Mouse (Mus musculus): ENCODE data around the gene Rtf2. TPM values are rescaled to one million over a fixed set of nuclear protein-coding genes. Genes with fewer than 3 reads are reported as not detected.
A peak's percentile ranks its signal among the peaks of the same experiment; 100 is the strongest.

Gene Rtf2
- polyA plus RNA-seq, 1 experiment from 2014 or later = 74.1 TPM

DNA sequence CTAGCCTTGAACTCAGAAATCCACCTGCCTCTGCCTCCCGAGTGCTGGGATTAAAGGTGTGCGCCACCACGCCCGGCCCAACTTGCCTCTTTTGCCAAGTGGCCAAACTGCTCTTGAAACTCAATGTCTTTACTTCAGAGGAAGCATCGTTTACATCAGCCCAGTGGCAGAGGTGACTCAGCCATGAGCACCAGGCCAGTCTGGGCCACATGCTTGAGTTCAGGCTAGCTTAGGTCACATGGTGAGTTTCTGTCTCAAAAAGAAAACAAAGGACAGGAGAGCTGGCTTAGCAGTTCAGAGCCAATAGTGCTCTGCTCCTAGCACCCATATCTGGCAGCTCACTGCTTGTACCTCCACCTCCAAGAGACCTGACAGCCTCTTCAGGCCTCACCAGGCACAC lies 26.9 kb downstream of the Rtf2 start:
- no peak for ATAC-seq (ENCODE audit: insufficient number of reproducible peaks, insufficient read depth, low FRiP score, low read depth)
- H3K9ac ChIP-seq (replicated peaks; ENCODE audit: low read depth, low read length) = no peak overlapping the region
- no peaks in the 10 kb centered on the region for H3K9me3 ChIP-seq (ENCODE audit: control insufficient read depth, low read depth, low read length)
- H3K27me3 ChIP-seq (ENCODE audit: control insufficient read depth, insufficient read depth, low read length) = no peaks in the 10 kb centered on the region
- no peak overlapping the region for H3K4me2 ChIP-seq (replicated peaks; ENCODE audit: low read depth, low read length)
- no peaks in the 10 kb centered on the region for H3K4me1 ChIP-seq (ENCODE audit: control insufficient read depth, insufficient read depth, low read length)
- no peak overlapping the region for H3K4me3 ChIP-seq (ENCODE audit: low read depth, low read length)
- H3K36me3 ChIP-seq (ENCODE audit: control insufficient read depth, insufficient read depth, low read length) = peaks cover 18% of the 10 kb centered on the region
- 92% methylated on average over 5 of the region's 5 CpGs for WGBS
- H3K27ac ChIP-seq (ENCODE audit: low read length) = no peak overlapping the region

DNA sequence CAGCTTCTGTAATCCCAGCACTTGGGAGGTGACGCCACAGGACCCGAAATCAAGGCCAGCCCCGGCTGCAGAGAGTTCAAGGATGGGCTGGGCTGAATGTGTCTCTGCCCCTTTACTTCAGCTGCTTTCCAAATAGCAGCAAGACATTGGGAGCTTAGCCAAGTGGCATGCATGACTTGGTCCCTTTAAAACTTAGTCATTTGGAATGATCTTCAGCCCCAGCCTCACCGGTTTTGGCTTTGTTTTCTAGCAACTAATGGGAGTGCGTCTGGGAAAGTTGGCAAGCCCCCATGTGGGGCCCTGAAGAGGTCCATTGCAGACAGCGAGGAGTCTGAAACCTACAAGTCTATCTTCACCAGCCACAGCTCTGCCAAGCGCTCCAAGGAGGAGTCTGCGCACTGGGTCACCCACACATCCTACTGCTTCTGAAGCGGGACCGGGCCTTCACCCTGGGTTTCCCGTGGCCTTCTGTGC lies 28.0 kb downstream of the Rtf2 start:
- 90% methylated on average over 11 of the region's 11 CpGs for WGBS
- no peak for ATAC-seq (ENCODE audit: insufficient number of reproducible peaks, insufficient read depth, low FRiP score, low read depth)
- no peak overlapping the region for H3K4me3 ChIP-seq (ENCODE audit: low read depth, low read length)
- H3K9me3 ChIP-seq (ENCODE audit: control insufficient read depth, low read depth, low read length) = no peaks in the 10 kb centered on the region
- peaks cover 3% of the 10 kb centered on the region; the same call in 1 of the 2 replicates for H3K4me1 ChIP-seq (ENCODE audit: control insufficient read depth, insufficient read depth, low read length)
- H3K9ac ChIP-seq (replicated peaks; ENCODE audit: low read depth, low read length) = no peak overlapping the region
- H3K36me3 ChIP-seq (ENCODE audit: control insufficient read depth, insufficient read depth, low read length) = peaks cover 18% of the 10 kb centered on the region
- no peaks in the 10 kb centered on the region for H3K27me3 ChIP-seq (ENCODE audit: control insufficient read depth, insufficient read depth, low read length)
- H3K27ac ChIP-seq (ENCODE audit: low read length) = no peak overlapping the region
- no peak overlapping the region for H3K4me2 ChIP-seq (replicated peaks; ENCODE audit: low read depth, low read length)

DNA sequence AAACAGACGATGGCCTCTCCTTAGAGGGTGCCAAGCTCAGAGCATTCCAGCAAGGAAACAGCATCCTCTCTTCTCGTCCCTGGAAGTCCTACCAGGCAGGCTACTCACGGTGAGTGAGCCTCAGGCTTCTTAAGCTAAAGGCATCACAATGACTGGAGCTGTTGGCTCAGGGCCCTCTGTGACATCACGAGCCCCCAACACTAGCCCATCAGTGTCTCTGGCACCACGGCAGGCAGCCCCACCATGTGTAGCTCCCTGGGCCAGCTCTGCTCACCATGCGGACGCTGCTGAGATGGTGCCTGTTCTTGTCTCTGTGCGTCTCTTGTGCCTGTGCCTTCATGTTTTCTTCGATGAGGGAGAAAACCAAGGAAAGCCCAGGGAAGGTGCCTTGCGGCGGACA lies 32.0 kb downstream of the Rtf2 start, which contains the start of gene Fam209:
TSS of gene Fam209 (plus strand) at position 203 of the 400 bp plus-strand sequence.
- no peak within 1 kb of the TSS for H3K4me2 ChIP-seq (replicated peaks; ENCODE audit: low read depth, low read length)
- H3K9ac ChIP-seq (replicated peaks; ENCODE audit: low read depth, low read length) = no peak within 1 kb of the TSS
- H3K36me3 ChIP-seq (ENCODE audit: control insufficient read depth, insufficient read depth, low read length) = peaks cover 5% of the 10 kb centered on the region
- no peaks in the 10 kb centered on the region for H3K27me3 ChIP-seq (ENCODE audit: control insufficient read depth, insufficient read depth, low read length)
- no peak for ATAC-seq (ENCODE audit: insufficient number of reproducible peaks, insufficient read depth, low FRiP score, low read depth)
- peaks cover 4% of the 10 kb centered on the region; the same call in 1 of the 2 replicates for H3K4me1 ChIP-seq (ENCODE audit: control insufficient read depth, insufficient read depth, low read length)
- H3K9me3 ChIP-seq (ENCODE audit: control insufficient read depth, low read depth, low read length) = no peaks in the 10 kb centered on the region
- H3K27ac ChIP-seq (ENCODE audit: low read length) = peak within 1 kb of the TSS; percentile 45; the same call in 1 of the 2 replicates
- no peak within 1 kb of the TSS for H3K4me3 ChIP-seq (ENCODE audit: low read depth, low read length)
- 87% methylated on average over 11 of the region's 11 CpGs for WGBS

DNA sequence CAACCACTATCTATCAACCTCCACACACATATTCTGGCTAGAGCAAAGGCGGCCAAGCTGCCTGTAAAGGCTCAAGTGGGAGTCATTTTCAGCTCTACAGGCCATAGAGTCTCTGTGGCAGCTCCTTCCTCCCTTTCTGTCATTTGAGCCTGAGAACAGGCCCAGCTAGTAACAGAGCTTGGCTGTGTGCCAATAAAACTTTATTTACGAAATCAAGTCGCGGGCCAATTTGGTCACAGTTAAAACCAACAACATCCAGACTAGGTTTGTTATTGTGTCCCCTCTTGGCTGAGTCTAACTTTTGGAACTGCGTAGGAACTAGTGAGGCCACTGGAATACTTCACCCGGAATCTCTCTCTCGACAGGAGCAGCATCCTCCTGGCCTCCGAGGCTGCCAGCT lies 33.2 kb downstream of the Rtf2 start:
- H3K27me3 ChIP-seq (ENCODE audit: control insufficient read depth, insufficient read depth, low read length) = no peaks in the 10 kb centered on the region
- H3K27ac ChIP-seq (ENCODE audit: low read length) = peak overlapping the region; percentile 45; the same call in 1 of the 2 replicates
- no peak for ATAC-seq (ENCODE audit: insufficient number of reproducible peaks, insufficient read depth, low FRiP score, low read depth)
- peaks cover 3% of the 10 kb centered on the region for H3K36me3 ChIP-seq (ENCODE audit: control insufficient read depth, insufficient read depth, low read length)
- H3K4me2 ChIP-seq (replicated peaks; ENCODE audit: low read depth, low read length) = no peak overlapping the region
- no peak overlapping the region for H3K9ac ChIP-seq (replicated peaks; ENCODE audit: low read depth, low read length)
- peaks cover 4% of the 10 kb centered on the region; the same call in 1 of the 2 replicates for H3K4me1 ChIP-seq (ENCODE audit: control insufficient read depth, insufficient read depth, low read length)
- no peak overlapping the region for H3K4me3 ChIP-seq (ENCODE audit: low read depth, low read length)
- no peaks in the 10 kb centered on the region for H3K9me3 ChIP-seq (ENCODE audit: control insufficient read depth, low read depth, low read length)
- 51% methylated on average over 8 of the region's 8 CpGs for WGBS

DNA sequence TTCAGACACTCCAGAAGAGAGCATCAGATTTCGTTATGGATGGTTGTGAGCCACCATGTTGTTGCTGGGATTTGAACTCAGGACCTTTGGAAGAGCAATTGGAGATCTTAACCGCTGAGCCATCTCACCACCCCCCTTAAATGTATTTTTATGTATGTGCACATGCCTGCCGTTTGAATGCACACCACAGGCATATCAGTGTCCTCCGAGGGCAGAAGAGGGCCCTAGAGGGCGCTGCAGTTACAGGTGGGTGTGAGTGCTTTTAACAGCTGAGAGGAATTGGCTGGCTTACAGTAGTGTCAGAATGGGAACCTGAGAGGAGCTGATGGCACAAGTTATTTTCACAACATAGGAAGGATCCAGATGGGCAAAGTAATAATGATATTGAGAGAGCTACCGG lies 34.6 kb downstream of the Rtf2 start:
- Histone ChIP-seq H3K4me3 (ENCODE audit: low read depth, low read length) (no peak overlapping the region), H3K27me3 (ENCODE audit: control insufficient read depth, insufficient read depth, low read length) (no peaks in the 10 kb centered on the region), H3K4me1 (ENCODE audit: control insufficient read depth, insufficient read depth, low read length) (peaks cover 4% of the 10 kb centered on the region; the same call in 1 of the 2 replicates), H3K36me3 (ENCODE audit: control insufficient read depth, insufficient read depth, low read length) (no peaks in the 10 kb centered on the region; the same call in 1 of the 2 replicates), H3K9me3 (ENCODE audit: control insufficient read depth, low read depth, low read length) (no peaks in the 10 kb centered on the region), H3K4me2 (replicated peaks; ENCODE audit: low read depth, low read length) (no peak overlapping the region), H3K9ac (replicated peaks; ENCODE audit: low read depth, low read length) (no peak overlapping the region), H3K27ac (ENCODE audit: low read length) (no peak overlapping the region)
- 28% methylated on average over 6 of the region's 6 CpGs for WGBS
- no peak for ATAC-seq (ENCODE audit: insufficient number of reproducible peaks, insufficient read depth, low FRiP score, low read depth)

DNA sequence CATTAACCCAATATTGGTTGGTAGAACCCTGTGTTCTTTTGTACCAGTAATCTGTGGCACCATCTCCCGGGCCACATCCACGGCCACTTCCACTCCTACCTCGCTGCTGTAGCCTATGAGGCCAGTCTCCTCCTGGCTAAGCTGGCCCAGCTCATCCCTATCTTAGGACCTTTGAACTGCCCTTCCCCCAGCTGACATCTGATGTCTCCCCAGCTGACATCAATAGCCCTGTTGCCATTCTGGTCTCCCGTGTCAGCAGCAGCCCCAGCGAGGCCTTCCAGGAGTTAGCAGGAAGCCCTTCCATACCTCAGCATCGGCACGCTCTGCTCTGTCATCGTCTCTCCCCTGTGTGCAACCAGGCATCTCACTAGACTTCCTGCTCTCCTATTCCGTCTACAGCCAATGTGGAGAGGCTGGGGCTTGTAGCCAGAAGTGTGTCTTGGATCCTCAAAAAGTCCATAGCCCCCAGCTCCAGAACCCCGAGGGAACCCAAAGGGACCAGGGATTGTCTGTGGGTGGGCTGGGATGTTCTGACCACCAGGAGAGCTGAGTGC lies 36.4 kb downstream of the Rtf2 start:
- H3K27me3 ChIP-seq (ENCODE audit: control insufficient read depth, insufficient read depth, low read length) = no peaks in the 10 kb centered on the region
- H3K36me3 ChIP-seq (ENCODE audit: control insufficient read depth, insufficient read depth, low read length) = no peaks in the 10 kb centered on the region
- H3K9me3 ChIP-seq (ENCODE audit: control insufficient read depth, low read depth, low read length) = no peaks in the 10 kb centered on the region
- no peak overlapping the region for H3K9ac ChIP-seq (replicated peaks; ENCODE audit: low read depth, low read length)
- ATAC-seq (ENCODE audit: insufficient number of reproducible peaks, insufficient read depth, low FRiP score, low read depth) = no peak
- no peak overlapping the region for H3K4me3 ChIP-seq (ENCODE audit: low read depth, low read length)
- no peak overlapping the region for H3K27ac ChIP-seq (ENCODE audit: low read length)
- peaks cover 4% of the 10 kb centered on the region; the same call in 1 of the 2 replicates for H3K4me1 ChIP-seq (ENCODE audit: control insufficient read depth, insufficient read depth, low read length)
- 27% methylated on average over 10 of the region's 10 CpGs for WGBS
- H3K4me2 ChIP-seq (replicated peaks; ENCODE audit: low read depth, low read length) = no peak overlapping the region

DNA sequence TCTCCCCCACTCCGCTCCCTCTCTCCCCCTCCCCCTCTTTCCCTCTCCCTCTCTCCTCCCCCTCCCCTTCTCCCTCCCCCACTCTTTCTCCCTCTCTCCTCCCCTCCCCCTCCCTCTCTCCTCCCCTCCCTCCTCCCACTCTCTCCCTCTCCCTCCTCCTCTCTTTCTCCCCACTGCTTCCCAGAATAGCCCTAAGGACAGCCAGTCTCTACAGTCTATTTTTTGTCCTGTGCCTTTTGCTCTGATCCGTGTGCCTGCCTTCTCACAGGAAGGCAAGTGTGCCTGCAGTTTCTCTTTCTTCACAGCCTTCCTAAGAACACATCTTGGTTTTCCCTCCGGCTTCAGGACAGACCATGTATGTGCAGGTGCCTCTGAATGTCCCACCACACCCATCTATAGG lies 37.0 kb downstream of the Rtf2 start:
- Histone ChIP-seq H3K9ac (replicated peaks; ENCODE audit: low read depth, low read length) (no peak overlapping the region), H3K4me1 (ENCODE audit: control insufficient read depth, insufficient read depth, low read length) (peaks cover 4% of the 10 kb centered on the region; the same call in 1 of the 2 replicates), H3K27ac (ENCODE audit: low read length) (no peak overlapping the region), H3K36me3 (ENCODE audit: control insufficient read depth, insufficient read depth, low read length) (no peaks in the 10 kb centered on the region), H3K9me3 (ENCODE audit: control insufficient read depth, low read depth, low read length) (no peaks in the 10 kb centered on the region), H3K27me3 (ENCODE audit: control insufficient read depth, insufficient read depth, low read length) (no peaks in the 10 kb centered on the region), H3K4me2 (replicated peaks; ENCODE audit: low read depth, low read length) (no peak overlapping the region), H3K4me3 (ENCODE audit: low read depth, low read length) (no peak overlapping the region)
- 35% methylated on average over 3 of the region's 3 CpGs for WGBS
- ATAC-seq (ENCODE audit: insufficient number of reproducible peaks, insufficient read depth, low FRiP score, low read depth) = no peak

DNA sequence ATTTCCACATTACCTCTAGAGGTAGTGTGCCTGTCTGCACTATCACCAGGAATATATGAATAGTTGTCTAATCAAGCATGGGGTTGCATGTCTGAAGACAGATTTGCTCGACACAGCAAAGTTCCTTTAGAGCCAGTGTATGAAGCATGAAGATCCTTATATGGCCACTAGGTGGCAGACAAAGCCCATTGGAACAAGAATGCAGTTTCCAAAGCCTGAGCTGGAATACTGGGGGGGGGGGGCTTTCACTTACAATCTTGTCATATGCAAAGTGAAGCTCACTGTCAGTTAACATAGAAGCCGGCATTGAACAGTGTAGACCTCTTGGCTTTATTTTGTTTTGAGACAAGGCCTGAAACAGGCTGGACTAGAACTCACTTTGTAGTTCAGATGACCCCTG lies 37.5 kb downstream of the Rtf2 start:
- H3K27me3 ChIP-seq (ENCODE audit: control insufficient read depth, insufficient read depth, low read length) = no peaks in the 10 kb centered on the region
- no peak overlapping the region for H3K27ac ChIP-seq (ENCODE audit: low read length)
- ATAC-seq (ENCODE audit: insufficient number of reproducible peaks, insufficient read depth, low FRiP score, low read depth) = no peak
- 6% methylated on average over 2 of the region's 2 CpGs for WGBS
- no peaks in the 10 kb centered on the region for H3K36me3 ChIP-seq (ENCODE audit: control insufficient read depth, insufficient read depth, low read length)
- no peak overlapping the region for H3K9ac ChIP-seq (replicated peaks; ENCODE audit: low read depth, low read length)
- H3K4me3 ChIP-seq (ENCODE audit: low read depth, low read length) = no peak overlapping the region
- H3K4me2 ChIP-seq (replicated peaks; ENCODE audit: low read depth, low read length) = no peak overlapping the region
- peaks cover 4% of the 10 kb centered on the region; the same call in 1 of the 2 replicates for H3K4me1 ChIP-seq (ENCODE audit: control insufficient read depth, insufficient read depth, low read length)
- no peaks in the 10 kb centered on the region for H3K9me3 ChIP-seq (ENCODE audit: control insufficient read depth, low read depth, low read length)

DNA sequence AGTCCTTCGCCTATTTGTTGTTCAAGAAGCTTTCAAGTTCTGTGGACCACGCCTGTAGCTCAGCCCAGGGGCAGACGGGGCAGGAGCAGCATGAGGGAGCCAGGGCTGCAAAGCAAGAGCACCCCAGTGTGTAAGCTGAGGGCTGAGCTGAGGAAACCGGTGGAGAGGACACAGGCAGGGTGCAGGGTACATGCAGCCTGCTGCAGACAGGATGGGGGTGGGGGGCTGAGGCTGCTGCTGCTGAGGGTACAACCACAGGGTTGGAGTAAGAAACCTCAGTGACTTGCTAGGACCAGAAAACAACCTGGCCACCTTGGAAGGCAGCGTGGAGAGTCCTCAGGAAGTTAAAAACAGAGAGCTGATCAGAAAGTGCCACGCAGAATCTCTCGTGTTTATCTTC lies 39.9 kb downstream of the Rtf2 start:
- H3K27ac ChIP-seq (ENCODE audit: low read length) = no peak overlapping the region
- H3K36me3 ChIP-seq (ENCODE audit: control insufficient read depth, insufficient read depth, low read length) = no peaks in the 10 kb centered on the region
- H3K4me2 ChIP-seq (replicated peaks; ENCODE audit: low read depth, low read length) = no peak overlapping the region
- H3K9me3 ChIP-seq (ENCODE audit: control insufficient read depth, low read depth, low read length) = no peaks in the 10 kb centered on the region
- 66% methylated on average over 7 of the region's 7 CpGs for WGBS
- no peak overlapping the region for H3K9ac ChIP-seq (replicated peaks; ENCODE audit: low read depth, low read length)
- no peaks in the 10 kb centered on the region for H3K27me3 ChIP-seq (ENCODE audit: control insufficient read depth, insufficient read depth, low read length)
- H3K4me3 ChIP-seq (ENCODE audit: low read depth, low read length) = no peak overlapping the region
- H3K4me1 ChIP-seq (ENCODE audit: control insufficient read depth, insufficient read depth, low read length) = no peaks in the 10 kb centered on the region
- ATAC-seq (ENCODE audit: insufficient number of reproducible peaks, insufficient read depth, low FRiP score, low read depth) = no peak

All from stomach, embryonic 14.5 days (tissue).